Mouse (Mus musculus): ENCODE data around the gene Nde1.

The Nde1 gene

GRCm38 (mm10) chr16:14163731-14164130 is 656 bp downstream of the Nde1 start:
- no peak for ATAC-seq (ENCODE audit: low TSS enrichment)

GRCm38 (mm10) chr16:14166490-14166889 is 3.4 kb downstream of the Nde1 start:
- no peak for ATAC-seq (ENCODE audit: low TSS enrichment)

- no peak for ATAC-seq (ENCODE audit: low TSS enrichment)
Observed at GRCm38 (mm10) chr16:14169706-14170105, 6.6 kb downstream of the Nde1 start.

- no peak for ATAC-seq (ENCODE audit: low TSS enrichment)
Observed at GRCm38 (mm10) chr16:14178041-14178440, 15.0 kb downstream of the Nde1 start.

- ATAC-seq (ENCODE audit: low TSS enrichment): no peak
Observed at GRCm38 (mm10) chr16:14180163-14180733, 17.2 kb downstream of the Nde1 start.

GRCm38 (mm10) chr16:14182360-14182759 is 19.3 kb downstream of the Nde1 start:
- no peak for ATAC-seq (ENCODE audit: low TSS enrichment)

- no peak for ATAC-seq (ENCODE audit: low TSS enrichment)
Observed at GRCm38 (mm10) chr16:14183856-14184255, 20.8 kb downstream of the Nde1 start.

GRCm38 (mm10) chr16:14185516-14185915 is 22.4 kb downstream of the Nde1 start:
- ATAC-seq (ENCODE audit: low TSS enrichment): no peak

- ATAC-seq (ENCODE audit: low TSS enrichment): no peak
Observed at GRCm38 (mm10) chr16:14194164-14194950, 31.3 kb downstream of the Nde1 start.

GRCm38 (mm10) chr16:14195427-14195826 is 32.4 kb downstream of the Nde1 start:
- ATAC-seq (ENCODE audit: low TSS enrichment): peak; percentile 83

GRCm38 (mm10) chr16:14198798-14199197 is 35.7 kb downstream of the Nde1 start:
- no peak for ATAC-seq (ENCODE audit: low TSS enrichment)

GRCm38 (mm10) chr16:14215156-14215555 is 52.1 kb downstream of the Nde1 start:
- peak; percentile 47 for ATAC-seq (ENCODE audit: low TSS enrichment)

- ATAC-seq (ENCODE audit: low TSS enrichment): peak; percentile 95
Observed at GRCm38 (mm10) chr16:14237100-14237723, 74.1 kb downstream of the Nde1 start.

GRCm38 (mm10) chr16:14242059-14242458 is 79.0 kb downstream of the Nde1 start:
- ATAC-seq (ENCODE audit: low TSS enrichment): no peak
